Mouse (Mus musculus): ENCODE data around the gene Tmem33. TPM values are rescaled to one million over a fixed set of nuclear protein-coding genes. Genes with fewer than 3 reads are reported as not detected.

Gene Tmem33
- polyA plus RNA-seq, 1 experiment from 2014 or later = 121 TPM

GRCm38 (mm10) chr5:67223391-67224121 is 36.8 kb upstream of the Tmem33 start:
- Histone ChIP-seq H3K36me3 (ENCODE audit: control insufficient read depth, insufficient read depth, low read length) (no peaks in the 10 kb centered on the region), H3K27me3 (ENCODE audit: control insufficient read depth, insufficient read depth, low read length) (peaks cover 98% of the 10 kb centered on the region), H3K4me2 (no peak overlapping the region), H3K9me3 (ENCODE audit: control insufficient read depth, low read length) (no peaks in the 10 kb centered on the region; the same call in 1 of the 2 replicates), H3K27ac (ENCODE audit: low read depth, low read length) (no peak overlapping the region), H3K4me3 (ENCODE audit: low read depth, low read length) (no peak overlapping the region), H3K9ac (ENCODE audit: low read length) (no peak overlapping the region), H3K4me1 (ENCODE audit: control insufficient read depth, insufficient read depth, low read length) (peaks cover 9% of the 10 kb centered on the region)
- DNase-seq (ENCODE audit: low spot score, missing footprints) = peak; percentile 91
- under 1% methylated on average over 15 of the region's 15 CpGs for WGBS
- ATAC-seq (ENCODE audit: low FRiP score) = no peak

- Histone ChIP-seq H3K9me3 (ENCODE audit: control insufficient read depth, low read length) (no peaks in the 10 kb centered on the region; the same call in 1 of the 2 replicates), H3K27ac (ENCODE audit: low read depth, low read length) (no peak overlapping the region), H3K36me3 (ENCODE audit: control insufficient read depth, insufficient read depth, low read length) (no peaks in the 10 kb centered on the region), H3K9ac (ENCODE audit: low read length) (no peak overlapping the region), H3K4me1 (ENCODE audit: control insufficient read depth, insufficient read depth, low read length) (peaks cover 9% of the 10 kb centered on the region), H3K4me3 (ENCODE audit: low read depth, low read length) (no peak overlapping the region), H3K27me3 (ENCODE audit: control insufficient read depth, insufficient read depth, low read length) (peaks cover 97% of the 10 kb centered on the region), H3K4me2 (no peak overlapping the region)
- 8% methylated on average over 6 of the region's 6 CpGs for WGBS
- no peak for ATAC-seq (ENCODE audit: low FRiP score)
- peak; percentile 88 for DNase-seq (ENCODE audit: low spot score, missing footprints)
Measured at GRCm38 (mm10) chr5:67224122-67224502, 36.3 kb upstream of the Tmem33 start.

GRCm38 (mm10) chr5:67225758-67226157 is 34.6 kb upstream of the Tmem33 start:
- Histone ChIP-seq H3K9me3 (ENCODE audit: control insufficient read depth, low read length) (no peaks in the 10 kb centered on the region; the same call in 1 of the 2 replicates), H3K4me2 (no peak overlapping the region), H3K4me3 (ENCODE audit: low read depth, low read length) (no peak overlapping the region), H3K27ac (ENCODE audit: low read depth, low read length) (no peak overlapping the region), H3K27me3 (ENCODE audit: control insufficient read depth, insufficient read depth, low read length) (peaks cover 98% of the 10 kb centered on the region), H3K9ac (ENCODE audit: low read length) (no peak overlapping the region), H3K4me1 (ENCODE audit: control insufficient read depth, insufficient read depth, low read length) (peaks cover 17% of the 10 kb centered on the region), H3K36me3 (ENCODE audit: control insufficient read depth, insufficient read depth, low read length) (no peaks in the 10 kb centered on the region)
- ATAC-seq (ENCODE audit: low FRiP score) = no peak
- 46% methylated on average over 7 of the region's 7 CpGs for WGBS
- DNase-seq (ENCODE audit: low spot score, missing footprints) = no peak

- no peak overlapping the region for H3K4me3 ChIP-seq (ENCODE audit: low read depth, low read length)
- H3K9me3 ChIP-seq (ENCODE audit: control insufficient read depth, low read length) = no peaks in the 10 kb centered on the region; the same call in 1 of the 2 replicates
- H3K4me1 ChIP-seq (ENCODE audit: control insufficient read depth, insufficient read depth, low read length) = peaks cover 16% of the 10 kb centered on the region
- 6% methylated on average over 11 of the region's 11 CpGs for WGBS
- no peaks in the 10 kb centered on the region for H3K36me3 ChIP-seq (ENCODE audit: control insufficient read depth, insufficient read depth, low read length)
- ATAC-seq (ENCODE audit: low FRiP score) (no peak), DNase-seq (ENCODE audit: low spot score, missing footprints) (peak; percentile 93)
- H3K27me3 ChIP-seq (ENCODE audit: control insufficient read depth, insufficient read depth, low read length) = peaks cover 97% of the 10 kb centered on the region
- no peak overlapping the region for H3K4me2 ChIP-seq
- H3K9ac ChIP-seq (ENCODE audit: low read length) = no peak overlapping the region
- no peak overlapping the region for H3K27ac ChIP-seq (ENCODE audit: low read depth, low read length)
Measured at GRCm38 (mm10) chr5:67227261-67227660, 33.1 kb upstream of the Tmem33 start.

GRCm38 (mm10) chr5:67227682-67228444 is 32.5 kb upstream of the Tmem33 start:
- H3K4me3 ChIP-seq (ENCODE audit: low read depth, low read length) = no peak overlapping the region
- H3K9me3 ChIP-seq (ENCODE audit: control insufficient read depth, low read length) = no peaks in the 10 kb centered on the region; the same call in 1 of the 2 replicates
- ATAC-seq (ENCODE audit: low FRiP score) (no peak), DNase-seq (ENCODE audit: low spot score, missing footprints) (peak; percentile 95)
- no peaks in the 10 kb centered on the region for H3K36me3 ChIP-seq (ENCODE audit: control insufficient read depth, insufficient read depth, low read length)
- H3K9ac ChIP-seq (ENCODE audit: low read length) = no peak overlapping the region
- no peak overlapping the region for H3K27ac ChIP-seq (ENCODE audit: low read depth, low read length)
- peaks cover 97% of the 10 kb centered on the region for H3K27me3 ChIP-seq (ENCODE audit: control insufficient read depth, insufficient read depth, low read length)
- under 1% methylated on average over 15 of the region's 15 CpGs for WGBS
- H3K4me1 ChIP-seq (ENCODE audit: control insufficient read depth, insufficient read depth, low read length) = peaks cover 14% of the 10 kb centered on the region
- H3K4me2 ChIP-seq = no peak overlapping the region

GRCm38 (mm10) chr5:67234682-67235081 is 25.7 kb upstream of the Tmem33 start:
- no peak for ATAC-seq (ENCODE audit: low FRiP score)
- Histone ChIP-seq H3K27me3 (ENCODE audit: control insufficient read depth, insufficient read depth, low read length) (peaks cover 54% of the 10 kb centered on the region), H3K4me1 (ENCODE audit: control insufficient read depth, insufficient read depth, low read length) (peaks cover 12% of the 10 kb centered on the region), H3K9ac (ENCODE audit: low read length) (no peak overlapping the region), H3K27ac (ENCODE audit: low read depth, low read length) (no peak overlapping the region), H3K36me3 (ENCODE audit: control insufficient read depth, insufficient read depth, low read length) (no peaks in the 10 kb centered on the region), H3K4me2 (no peak overlapping the region), H3K9me3 (ENCODE audit: control insufficient read depth, low read length) (no peaks in the 10 kb centered on the region), H3K4me3 (ENCODE audit: low read depth, low read length) (no peak overlapping the region)
- DNase-seq (ENCODE audit: low spot score, missing footprints) = peak; percentile 86
- 53% methylated on average over 4 of the region's 4 CpGs for WGBS

- H3K4me3 ChIP-seq (ENCODE audit: low read depth, low read length) = no peak overlapping the region
- WGBS = 66% methylated on average over 3 of the region's 3 CpGs
- H3K4me1 ChIP-seq (ENCODE audit: control insufficient read depth, insufficient read depth, low read length) = peaks cover 7% of the 10 kb centered on the region
- no peak overlapping the region for H3K27ac ChIP-seq (ENCODE audit: low read depth, low read length)
- H3K4me2 ChIP-seq = no peak overlapping the region
- no peaks in the 10 kb centered on the region for H3K9me3 ChIP-seq (ENCODE audit: control insufficient read depth, low read length)
- ATAC-seq (ENCODE audit: low FRiP score) (no peak), DNase-seq (ENCODE audit: low spot score, missing footprints) (peak; percentile 84)
- H3K36me3 ChIP-seq (ENCODE audit: control insufficient read depth, insufficient read depth, low read length) = no peaks in the 10 kb centered on the region
- no peak overlapping the region for H3K9ac ChIP-seq (ENCODE audit: low read length)
- H3K27me3 ChIP-seq (ENCODE audit: control insufficient read depth, insufficient read depth, low read length) = peaks cover 46% of the 10 kb centered on the region
Measured at GRCm38 (mm10) chr5:67235462-67235861, 24.9 kb upstream of the Tmem33 start.

GRCm38 (mm10) chr5:67236601-67237000 is 23.8 kb upstream of the Tmem33 start:
- Histone ChIP-seq H3K4me2 (no peak overlapping the region), H3K9me3 (ENCODE audit: control insufficient read depth, low read length) (no peaks in the 10 kb centered on the region), H3K27ac (ENCODE audit: low read depth, low read length) (no peak overlapping the region), H3K27me3 (ENCODE audit: control insufficient read depth, insufficient read depth, low read length) (peaks cover 35% of the 10 kb centered on the region), H3K4me3 (ENCODE audit: low read depth, low read length) (no peak overlapping the region), H3K4me1 (ENCODE audit: control insufficient read depth, insufficient read depth, low read length) (no peaks in the 10 kb centered on the region), H3K9ac (ENCODE audit: low read length) (no peak overlapping the region), H3K36me3 (ENCODE audit: control insufficient read depth, insufficient read depth, low read length) (no peaks in the 10 kb centered on the region)
- ATAC-seq (ENCODE audit: low FRiP score) (no peak), DNase-seq (ENCODE audit: low spot score, missing footprints) (no peak)
- 98% methylated on average over 3 of the region's 3 CpGs for WGBS

- Histone ChIP-seq H3K4me3 (ENCODE audit: low read depth, low read length) (no peak overlapping the region), H3K36me3 (ENCODE audit: control insufficient read depth, insufficient read depth, low read length) (no peaks in the 10 kb centered on the region), H3K27me3 (ENCODE audit: control insufficient read depth, insufficient read depth, low read length) (peaks cover 19% of the 10 kb centered on the region), H3K9ac (ENCODE audit: low read length) (no peak overlapping the region), H3K4me2 (no peak overlapping the region), H3K9me3 (ENCODE audit: control insufficient read depth, low read length) (no peaks in the 10 kb centered on the region), H3K4me1 (ENCODE audit: control insufficient read depth, insufficient read depth, low read length) (no peaks in the 10 kb centered on the region), H3K27ac (ENCODE audit: low read depth, low read length) (no peak overlapping the region)
- 2% methylated on average over 1 of the region's 1 CpGs for WGBS
- DNase-seq (ENCODE audit: low spot score, missing footprints) (peak; percentile 85), ATAC-seq (ENCODE audit: low FRiP score) (no peak)
Measured at GRCm38 (mm10) chr5:67238303-67238702, 22.1 kb upstream of the Tmem33 start.
